Mouse (Mus musculus) neural tube, embryonic 15.5 days (tissue): ENCODE measurements around the gene Fgf14. TPM values are rescaled to one million over a fixed set of nuclear protein-coding genes. Genes with fewer than 3 reads are reported as not detected.
"Not testable (repeated sequence)": the region's sequence is repeated elsewhere in the genome, so short reads cannot be mapped to it uniquely, and the experiment has no call there.

ENCODE experiments used
- ATAC-seq: fragments of 200-750 bp; cut with Nextera tagmentation; 2 replicates; pipeline ENCODE4 v1.8.0; 2017; ENCODE audit warnings: mild to moderate bottlenecking, moderate TSS enrichment, moderate library complexity; ENCODE audit not compliant: low FRiP score
- H3K27ac ChIP-seq: fragments of 300-500 bp; sonication (generic); replicated peaks from 2 replicates; pipeline ENCODE4 v1.5.1; 2015; ENCODE audit warnings: mild to moderate bottlenecking, inconsistent platforms
- H3K27me3 ChIP-seq: fragments of 300-500 bp; sonication (generic); replicated peaks from 2 replicates; pipeline ENCODE4 v1.6.1; 2015; ENCODE audit warnings: inconsistent platforms
- H3K36me3 ChIP-seq: fragments of 300-500 bp; sonication (generic); 2 replicates; pipeline ENCODE4 v1.6.1; 2015; ENCODE audit warnings: inconsistent platforms
- H3K4me1 ChIP-seq: fragments of 300-500 bp; sonication (generic); 2 replicates; pipeline ENCODE4 v1.6.1; 2015; ENCODE audit warnings: inconsistent platforms
- H3K4me2 ChIP-seq: fragments of 300-500 bp; sonication (generic); 2 replicates; pipeline ENCODE4 v1.6.1; 2015; ENCODE audit warnings: inconsistent platforms, mild to moderate bottlenecking, moderate library complexity
- H3K4me3 ChIP-seq: fragments of 300-500 bp; sonication (generic); replicated peaks from 2 replicates; pipeline ENCODE4 v1.5.1; 2015; ENCODE audit warnings: mild to moderate bottlenecking, inconsistent platforms
- H3K9ac ChIP-seq: fragments of 300-500 bp; sonication (generic); replicated peaks from 2 replicates; pipeline ENCODE4 v1.6.1; 2015; ENCODE audit warnings: mild to moderate bottlenecking, inconsistent platforms
- H3K9me3 ChIP-seq: fragments of 300-500 bp; sonication (generic); replicated peaks from 2 replicates; pipeline ENCODE4 v1.6.1; 2016; ENCODE audit warnings: inconsistent platforms
- WGBS: fragments of 180-500 bp; shearing (Covaris S2); methylation state at CpG from one replicate; pipeline ENCODE4 v1.1.7; 2015; ENCODE audit warnings: mixed read lengths; 5-methylcytosine and 5-hydroxymethylcytosine counted together
- polyA plus RNA-seq: library from polyadenylated mRNA; unstranded; fragments of >200 nt; fragmentation: Nextera tagmentation; extraction: Ambion mirVana; gene quantifications from 2 replicates; pipeline ENCODE4 v1.2.1, GENCODE M21; 2015

Gene Fgf14
- polyA plus RNA-seq, 1 experiment from 2014 or later = 33.4 TPM

GRCm38 (mm10) chr14:124605031-124605743, 71.7 kb downstream of the Fgf14 start:
- 98% methylated on average over 1 of the region's 1 CpGs for WGBS
- H3K4me2 ChIP-seq = no peak overlapping the region
- H3K4me3 ChIP-seq = no peak overlapping the region
- ATAC-seq = no peak
- no peak overlapping the region for H3K9ac ChIP-seq
- peaks cover 3% of the 10 kb centered on the region; the same call in 1 of the 2 replicates for H3K9me3 ChIP-seq
- no peaks in the 10 kb centered on the region for H3K4me1 ChIP-seq
- H3K27ac ChIP-seq = no peak overlapping the region
- H3K27me3 ChIP-seq = no peaks in the 10 kb centered on the region
- H3K36me3 ChIP-seq = no peaks in the 10 kb centered on the region

- no peaks in the 10 kb centered on the region for H3K27me3 ChIP-seq
- H3K4me2 ChIP-seq = no peak overlapping the region
- H3K9ac ChIP-seq = no peak overlapping the region
- no peaks in the 10 kb centered on the region for H3K36me3 ChIP-seq
- H3K27ac ChIP-seq = no peak overlapping the region
- H3K4me1 ChIP-seq = no peaks in the 10 kb centered on the region
- no peaks in the 10 kb centered on the region for H3K9me3 ChIP-seq
- no peak overlapping the region for H3K4me3 ChIP-seq
- no peak for ATAC-seq
- 89% methylated on average over 1 of the region's 1 CpGs for WGBS
Observed at GRCm38 (mm10) chr14:124576571-124576970, 100.4 kb downstream of the Fgf14 start.

- Histone ChIP-seq H3K4me3 (no peak overlapping the region), H3K4me2 (no peak overlapping the region), H3K9me3 (no peaks in the 10 kb centered on the region), H3K36me3 (no peaks in the 10 kb centered on the region), H3K27me3 (no peaks in the 10 kb centered on the region), H3K9ac (no peak overlapping the region), H3K27ac (no peak overlapping the region), H3K4me1 (no peaks in the 10 kb centered on the region)
- no peak for ATAC-seq
- 59% methylated on average over 1 of the region's 1 CpGs for WGBS
Observed at GRCm38 (mm10) chr14:124575130-124575885, 101.6 kb downstream of the Fgf14 start.

- Histone ChIP-seq H3K9me3 (no peaks in the 10 kb centered on the region), H3K4me2 (no peak overlapping the region), H3K9ac (no peak overlapping the region), H3K4me3 (no peak overlapping the region), H3K27me3 (no peaks in the 10 kb centered on the region), H3K4me1 (no peaks in the 10 kb centered on the region), H3K27ac (no peak overlapping the region), H3K36me3 (no peaks in the 10 kb centered on the region)
- WGBS = 90% methylated on average over 1 of the region's 1 CpGs
- no peak for ATAC-seq
Observed at GRCm38 (mm10) chr14:124566445-124566844, 110.5 kb downstream of the Fgf14 start.

GRCm38 (mm10) chr14:124561544-124561943, 115.4 kb downstream of the Fgf14 start:
- Histone ChIP-seq H3K36me3 (no peaks in the 10 kb centered on the region), H3K4me2 (no peak overlapping the region), H3K4me3 (no peak overlapping the region), H3K9ac (no peak overlapping the region), H3K4me1 (no peaks in the 10 kb centered on the region), H3K27ac (no peak overlapping the region), H3K9me3 (no peaks in the 10 kb centered on the region), H3K27me3 (no peaks in the 10 kb centered on the region)
- no peak for ATAC-seq
- WGBS = 70% methylated on average over 4 of the region's 4 CpGs

- no peaks in the 10 kb centered on the region for H3K27me3 ChIP-seq
- no peak overlapping the region for H3K4me2 ChIP-seq
- no peak overlapping the region for H3K9ac ChIP-seq
- no peaks in the 10 kb centered on the region for H3K4me1 ChIP-seq
- no peak for ATAC-seq
- 67% methylated on average over 3 of the region's 3 CpGs for WGBS
- no peaks in the 10 kb centered on the region for H3K9me3 ChIP-seq
- no peaks in the 10 kb centered on the region for H3K36me3 ChIP-seq
- no peak overlapping the region for H3K27ac ChIP-seq
- H3K4me3 ChIP-seq = no peak overlapping the region
Observed at GRCm38 (mm10) chr14:124536106-124536505, 140.8 kb downstream of the Fgf14 start.

GRCm38 (mm10) chr14:124535376-124535775, 141.6 kb downstream of the Fgf14 start:
- H3K27ac ChIP-seq, H3K9ac ChIP-seq, ATAC-seq, H3K9me3 ChIP-seq, H3K4me1 ChIP-seq, H3K4me3 ChIP-seq, H3K36me3 ChIP-seq, H3K27me3 ChIP-seq, H3K4me2 ChIP-seq: not testable (repeated sequence)
- WGBS = 80% methylated on average over 2 of the region's 2 CpGs

- H3K4me3 ChIP-seq = no peak overlapping the region
- ATAC-seq = no peak
- no peak overlapping the region for H3K4me2 ChIP-seq
- no peaks in the 10 kb centered on the region for H3K9me3 ChIP-seq
- WGBS = 73% methylated on average over 1 of the region's 1 CpGs
- no peaks in the 10 kb centered on the region for H3K4me1 ChIP-seq
- no peaks in the 10 kb centered on the region for H3K36me3 ChIP-seq
- no peaks in the 10 kb centered on the region for H3K27me3 ChIP-seq
- H3K9ac ChIP-seq = no peak overlapping the region
- no peak overlapping the region for H3K27ac ChIP-seq
Observed at GRCm38 (mm10) chr14:124532051-124532450, 144.9 kb downstream of the Fgf14 start.

GRCm38 (mm10) chr14:124512009-124512408, 164.9 kb downstream of the Fgf14 start:
- H3K4me1 ChIP-seq = no peaks in the 10 kb centered on the region
- H3K36me3 ChIP-seq = no peaks in the 10 kb centered on the region
- 54% methylated on average over 1 of the region's 1 CpGs for WGBS
- no peak overlapping the region for H3K4me3 ChIP-seq
- ATAC-seq = no peak
- no peak overlapping the region for H3K9ac ChIP-seq
- H3K9me3 ChIP-seq = no peaks in the 10 kb centered on the region
- no peaks in the 10 kb centered on the region for H3K27me3 ChIP-seq
- H3K27ac ChIP-seq = no peak overlapping the region
- no peak overlapping the region for H3K4me2 ChIP-seq

GRCm38 (mm10) chr14:124488971-124489370, 188.0 kb downstream of the Fgf14 start:
- WGBS = 97% methylated on average over 1 of the region's 1 CpGs
- no peak overlapping the region for H3K27ac ChIP-seq

GRCm38 (mm10) chr14:124485261-124485660, 191.7 kb downstream of the Fgf14 start:
- no peaks in the 10 kb centered on the region for H3K4me1 ChIP-seq
- no peak overlapping the region for H3K4me2 ChIP-seq
- no peaks in the 10 kb centered on the region for H3K36me3 ChIP-seq
- ATAC-seq = no peak
- H3K9me3 ChIP-seq = no peaks in the 10 kb centered on the region
- H3K27me3 ChIP-seq = no peaks in the 10 kb centered on the region
- no peak overlapping the region for H3K4me3 ChIP-seq
- no peak overlapping the region for H3K27ac ChIP-seq
- WGBS = 97% methylated on average over 1 of the region's 1 CpGs
- no peak overlapping the region for H3K9ac ChIP-seq

More at GRCm38 (mm10) chr14:124488971-124489370, 188.0 kb downstream of the Fgf14 start:
- Histone ChIP-seq H3K4me2 (no peak overlapping the region), H3K4me1 (no peaks in the 10 kb centered on the region), H3K4me3 (no peak overlapping the region), H3K36me3 (no peaks in the 10 kb centered on the region), H3K27me3 (no peaks in the 10 kb centered on the region), H3K9ac (no peak overlapping the region), H3K9me3 (no peaks in the 10 kb centered on the region)
- no peak for ATAC-seq

GRCm38 (mm10) chr14:124474066-124474667, 202.8 kb downstream of the Fgf14 start:
- no peak overlapping the region for H3K4me2 ChIP-seq
- no peak overlapping the region for H3K27ac ChIP-seq
- ATAC-seq = no peak
- WGBS = 81% methylated on average over 2 of the region's 2 CpGs
- no peak overlapping the region for H3K4me3 ChIP-seq
- H3K36me3 ChIP-seq = no peaks in the 10 kb centered on the region
- no peak overlapping the region for H3K9ac ChIP-seq
- no peaks in the 10 kb centered on the region for H3K4me1 ChIP-seq
- no peaks in the 10 kb centered on the region for H3K9me3 ChIP-seq
- H3K27me3 ChIP-seq = no peaks in the 10 kb centered on the region
